Mouse (Mus musculus) megakaryocyte-erythroid progenitor cell, adult 5 weeks (primary cell): ENCODE results near the gene Kctd19. TPM values are rescaled to one million over a fixed set of nuclear protein-coding genes. Genes with fewer than 3 reads are reported as not detected.

Experiments
- polyA plus RNA-seq: library from polyadenylated mRNA; stranded (reverse); fragments of >175 nt; gene quantifications from 2 replicates; pipeline ENCODE4 v1.2.3, GENCODE M21; 2012

The Kctd19 gene
- not detected in 2 replicates for polyA plus RNA-seq

GRCm38 (mm10) chr8:105413391-105413790 is at the start of gene Kctd19, which contains the start of gene Lrrc36:
Gene Kctd19, minus strand, starts transcription at chr8:105413502.
Gene Lrrc36, plus strand, starts transcription at chr8:105413571.

GRCm38 (mm10) chr8:105373032-105373431 is 40.3 kb downstream of the Kctd19 start, which contains the start of gene Plekhg4:
Gene Plekhg4, plus strand, starts transcription at chr8:105373274.

GRCm38 (mm10) chr8:105348450-105349095 is 64.7 kb downstream of the Kctd19 start, which contains the start of gene Slc9a5:
Gene Slc9a5, plus strand, starts transcription at chr8:105348843.

GRCm38 (mm10) chr8:105347428-105348221 is 65.7 kb downstream of the Kctd19 start, which contains the start of gene Fhod1:
Gene Fhod1, minus strand, starts transcription at chr8:105347953.

Other genes starting within 250 kb of the Kctd19 start
- gene Cbfb, start 242.8 kb downstream of the Kctd19 start, polyA plus RNA-seq, result 37.9 and 39.6 TPM in 2 replicates
- 5.9 and 6.6 TPM in 2 replicates for gene D230025D16Rik, start 188.4 kb downstream of the Kctd19 start, polyA plus RNA-seq
- 2.3 and 3.5 TPM in 2 replicates for gene B3gnt9, start 158.3 kb downstream of the Kctd19 start, polyA plus RNA-seq
- gene Tradd, start 148.9 kb downstream of the Kctd19 start, polyA plus RNA-seq, result 29.0 and 32.2 TPM in 2 replicates
- 6.1 and 10.2 TPM in 2 replicates for gene Fbxl8, start 148.9 kb downstream of the Kctd19 start, polyA plus RNA-seq
- 0.05 and 0.12 TPM in 2 replicates for gene Hsf4, start 143.7 kb downstream of the Kctd19 start, polyA plus RNA-seq
- gene Nol3, start 137.4 kb downstream of the Kctd19 start, polyA plus RNA-seq, result 0.22 TPM in 1 of 2 replicates, not detected in the other
- gene 4931428F04Rik, start 123.6 kb downstream of the Kctd19 start, polyA plus RNA-seq, result 3.8 and 4.6 TPM in 2 replicates
- gene Exoc3l, start 117.4 kb downstream of the Kctd19 start, polyA plus RNA-seq, result 5.4 and 6.5 TPM in 2 replicates
- gene E2f4, start 115.8 kb downstream of the Kctd19 start, polyA plus RNA-seq, result 60.7 and 71.9 TPM in 2 replicates
- 1.5 and 2.0 TPM in 2 replicates for gene Elmo3, start 107.9 kb downstream of the Kctd19 start, polyA plus RNA-seq
- gene Lrrc29, start 87.2 kb downstream of the Kctd19 start, polyA plus RNA-seq, result 1.2 and 1.3 TPM in 2 replicates
- 23.7 and 24.6 TPM in 2 replicates for gene Tmem208, start 87.1 kb downstream of the Kctd19 start, polyA plus RNA-seq
- 23.7 and 27.7 TPM in 2 replicates for gene Fhod1, start 65.5 kb downstream of the Kctd19 start, polyA plus RNA-seq
- 2.1 and 2.9 TPM in 2 replicates for gene Slc9a5, start 64.7 kb downstream of the Kctd19 start, polyA plus RNA-seq
- gene Plekhg4, start 40.2 kb downstream of the Kctd19 start, polyA plus RNA-seq, result 0.06 and 0.10 TPM in 2 replicates
- 0.42 and 0.69 TPM in 2 replicates for gene Lrrc36, start 69 bp upstream of the Kctd19 start, polyA plus RNA-seq
- 1.6 and 2.3 TPM in 2 replicates for gene Tppp3, start 58.0 kb upstream of the Kctd19 start, polyA plus RNA-seq
- 15.9 and 23.7 TPM in 2 replicates for gene Zdhhc1, start 83.4 kb upstream of the Kctd19 start, polyA plus RNA-seq
- gene Hsd11b2, start 105.3 kb upstream of the Kctd19 start, polyA plus RNA-seq, result 0.16 TPM in 1 of 2 replicates, not detected in the other
- 44.5 and 45.7 TPM in 2 replicates for gene Atp6v0d1, start 152.5 kb upstream of the Kctd19 start, polyA plus RNA-seq
- gene Ripor1, start 191.8 kb upstream of the Kctd19 start, polyA plus RNA-seq, result 65.4 and 94.6 TPM in 2 replicates
- gene Ctcf, start 223.1 kb upstream of the Kctd19 start, polyA plus RNA-seq, result 179 and 218 TPM in 2 replicates
- 0.11 TPM in 1 of 2 replicates, not detected in the other for gene Agrp, start 223.9 kb upstream of the Kctd19 start, polyA plus RNA-seq